ENCODE assay signal across 11 mouse cellular contexts in genomic region chr2:32201527-32201926, GRCm38 (mm10). TPM values are rescaled to one million over a fixed set of nuclear protein-coding genes. Genes with fewer than 3 reads are reported as not detected.
DNase-seq lines count a peak whose midpoint lies in the region; ATAC-seq and TF ChIP-seq lines count a peak whose summit lies in the region.
"Had no signal": no experiment of that assay in that cellular context is flagged by ENCODE, and none has a peak within 500 bp of the region (broad histone marks: within the 10 kb centered on the region; RNA-seq: fewer than 3 reads in every experiment).

No protein-coding gene starts in this region.

- no peak overlapping the region for H3K9ac ChIP-seq in lung, embryonic 16.5 days (ENCODE audit: low read length)
- H3K9ac ChIP-seq in neural tube, embryonic 15.5 days (replicated peaks), result no peak overlapping the region
- H3K9ac ChIP-seq: liver, embryonic 15.5 days; neural tube, embryonic 12.5 days had no signal

- no peak overlapping the region for H3K27ac ChIP-seq in lung, embryonic 16.5 days (ENCODE audit: low read length)
- H3K27ac ChIP-seq in neural tube, embryonic 15.5 days (replicated peaks), result peak overlapping the region; percentile 35; the same call in 1 of the 2 replicates
- H3K27ac ChIP-seq: liver, embryonic 15.5 days; neural tube, embryonic 12.5 days had no signal

- no peaks in the 10 kb centered on the region for H3K9me3 ChIP-seq in lung, embryonic 16.5 days (ENCODE audit: control insufficient read depth, low read length)
- no peaks in the 10 kb centered on the region for H3K9me3 ChIP-seq in neural tube, embryonic 15.5 days (replicated peaks)
- H3K9me3 ChIP-seq: liver, embryonic 15.5 days; neural tube, embryonic 12.5 days had no signal

- H3K4me1 ChIP-seq in lung, embryonic 16.5 days (replicated peaks; ENCODE audit: control insufficient read depth, insufficient read depth, low read length), result no peaks in the 10 kb centered on the region
- H3K4me1 ChIP-seq in lung, adult 2 months (ENCODE audit: control insufficient read depth, insufficient read depth, low read length), result no peaks in the 10 kb centered on the region
- H3K4me1 ChIP-seq in neural tube, embryonic 15.5 days, result no peaks in the 10 kb centered on the region; the same call in 1 of the 2 replicates
- H3K4me1 ChIP-seq: liver, embryonic 15.5 days; neural tube, embryonic 12.5 days had no signal

- ATAC-seq in lung, embryonic 16.5 days (ENCODE audit: low read depth), result peak; percentile 34; the same call in 1 of the 2 replicates
- ATAC-seq in neural tube, embryonic 15.5 days (ENCODE audit: low FRiP score), result peak; percentile 66; the same call in 1 of the 2 replicates

- peak; percentile 59 to 75 for DNase-seq in adrenal gland, adult (ENCODE audit: inconsistent age in 2 of 2, low spot score in 1 of 2)
- no peak for DNase-seq in adrenal gland, postnatal 4 days (ENCODE audit: low spot score in 2 of 2)
- no peak for DNase-seq in lung, adult 2 months
- peak; percentile 67 for DNase-seq in cerebellum, adult 8-10 months
- DNase-seq in embryo, embryonic 10 days (ENCODE audit: low spot score), result no peak
- DNase-seq in c-Kit-positive CD71-positive TER-119-positive erythroid progenitor cells, embryonic 14.5 days (ENCODE audit: low spot score), result no peak
- DNase-seq: heart, postnatal 14 days had no signal

- TF ChIP-seq CTCF in lung, adult 2 months (IDR thresholded peaks at IDR 0.05; ENCODE audit: insufficient read depth, low read length), result no peak

- 54% methylated on average over 7 of the region's 7 CpGs for WGBS in lung, embryonic 16.5 days
- 59% methylated on average over 7 of the region's 7 CpGs for WGBS in lung, adult 2 months
- WGBS in neural tube, embryonic 15.5 days, result 54% methylated on average over 7 of the region's 7 CpGs

- H3K36me3 ChIP-seq in lung, embryonic 16.5 days (ENCODE audit: control insufficient read depth, insufficient read depth, low read length), result peaks cover 82% of the 10 kb centered on the region
- peaks cover 100% of the 10 kb centered on the region for H3K36me3 ChIP-seq in neural tube, embryonic 15.5 days

- no peaks in the 10 kb centered on the region for H3K27me3 ChIP-seq in lung, embryonic 16.5 days (ENCODE audit: control insufficient read depth, insufficient read depth, low read depth, low read length)
- no peaks in the 10 kb centered on the region for H3K27me3 ChIP-seq in neural tube, embryonic 15.5 days (replicated peaks)
- H3K27me3 ChIP-seq: liver, embryonic 15.5 days; neural tube, embryonic 12.5 days had no signal

- H3K4me3 ChIP-seq in lung, embryonic 16.5 days (ENCODE audit: low read length), result no peak overlapping the region
- no peak overlapping the region for H3K4me3 ChIP-seq in lung, adult 2 months (replicated peaks; ENCODE audit: extremely low read depth, low read depth, low read length)
- H3K4me3 ChIP-seq in neural tube, embryonic 15.5 days (replicated peaks), result no peak overlapping the region
- H3K4me3 ChIP-seq: liver, embryonic 15.5 days; neural tube, embryonic 12.5 days had no signal

- no peak overlapping the region for H3K4me2 ChIP-seq in lung, embryonic 16.5 days (ENCODE audit: low read depth, low read length)
- H3K4me2 ChIP-seq in neural tube, embryonic 15.5 days, result no peak overlapping the region
- H3K4me2 ChIP-seq: liver, embryonic 15.5 days; neural tube, embryonic 12.5 days had no signal

- TF ChIP-seq POLR2A in lung, adult 2 months (IDR thresholded peaks at IDR 0.05; ENCODE audit: borderline replicate concordance, extremely low read depth, low read depth, low read length), result no peak

RNA-seq across cellular contexts. Expression of gene Pomt1, which starts 34.9 kb away (rescaled TPM):
- 10 to 100 TPM; 36.7 to 40.4 TPM for total RNA-seq in adrenal gland, postnatal 4 days (2021)
- 23.0 and 24.1 TPM in 2 replicates for polyA plus RNA-seq in lung, embryonic 16.5 days (2015; fragmentation: Nextera tagmentation; extraction: Ambion mirVana)
- polyA plus RNA-seq in lung, adult 2 months (2012; rRNA removed), result 17.9 and 21.8 TPM in 2 replicates
- polyA plus RNA-seq in neural tube, embryonic 15.5 days (2015; fragmentation: Nextera tagmentation; extraction: Ambion mirVana), result 30.7 and 30.9 TPM in 2 replicates

RNA-seq across cellular contexts. Expression of gene Prrc2b, which starts 50.6 kb away (rescaled TPM):
- 100 to 1,000 TPM; 148 to 158 TPM for total RNA-seq in adrenal gland, postnatal 4 days (2021)
- polyA plus RNA-seq in lung, embryonic 16.5 days (2015; fragmentation: Nextera tagmentation; extraction: Ambion mirVana), result 24.7 and 26.9 TPM in 2 replicates
- polyA plus RNA-seq in lung, adult 2 months (2012; rRNA removed), result 67.9 and 68.5 TPM in 2 replicates
- 56.6 and 59.9 TPM in 2 replicates for polyA plus RNA-seq in neural tube, embryonic 15.5 days (2015; fragmentation: Nextera tagmentation; extraction: Ambion mirVana)

RNA-seq across cellular contexts. Expression of gene Uck1, which starts 58.4 kb away (rescaled TPM):
- 10 to 100 TPM; 88.3 to 98.2 TPM for total RNA-seq in adrenal gland, postnatal 4 days (2021)
- 60.8 and 63.8 TPM in 2 replicates for polyA plus RNA-seq in lung, embryonic 16.5 days (2015; fragmentation: Nextera tagmentation; extraction: Ambion mirVana)
- 62.8 and 65.4 TPM in 2 replicates for polyA plus RNA-seq in lung, adult 2 months (2012; rRNA removed)
- 88.6 and 95.8 TPM in 2 replicates for polyA plus RNA-seq in neural tube, embryonic 15.5 days (2015; fragmentation: Nextera tagmentation; extraction: Ambion mirVana)

Comparison
In these comparisons a context has a peak if more than half of its experiments do, and no peak if none do; other contexts are left out.
1. DNase-seq: peak in adrenal gland, adult (2 of 2) and cerebellum, adult 8-10 months (single experiment); none in adrenal gland, postnatal 4 days (0 of 2), lung, adult 2 months (single experiment), embryo, embryonic 10 days (single experiment) and c-Kit-positive CD71-positive TER-119-positive erythroid progenitor cells, embryonic 14.5 days (single experiment).